Mouse (Mus musculus) layer of hippocampus, adult 2 months (tissue): Measurements from ENCODE around the gene Gm1043. TPM values are rescaled to one million over a fixed set of nuclear protein-coding genes. Genes with fewer than 3 reads are reported as not detected.
A peak's percentile ranks its signal among the peaks of the same experiment; 100 is the strongest.

Experiments used
- DNase-seq, 2 experiments: peaks; one replicate each; pipeline ENCODE4 v3.0.0; 2022; ENCODE audit warnings: low spot score in 2 of 2
- H3K27ac ChIP-seq: fragments of 200-600 bp; 2 replicates; pipeline ENCODE4 v1.8.1; 2022
- H3K4me3 ChIP-seq: fragments of 200-600 bp; 2 replicates; pipeline ENCODE4 v1.8.1; 2022; ENCODE audit warnings: mild to moderate bottlenecking
- CTCF ChIP-seq: fragments of 200-600 bp; conservative IDR thresholded peaks from 2 replicates; pipeline ENCODE4 v1.8.1; 2022; ENCODE audit warnings: antibody characterized with exemption, mild to moderate bottlenecking, moderate library complexity
- total RNA-seq, 2 experiments: library from RNA; stranded (reverse); gene quantifications; 2 replicates each; pipeline ENCODE4 v1.2.3; 2021

Gene Gm1043
- total RNA-seq, 2 experiments from 2014 or later = 31.8 to 33.1 TPM

DNA sequence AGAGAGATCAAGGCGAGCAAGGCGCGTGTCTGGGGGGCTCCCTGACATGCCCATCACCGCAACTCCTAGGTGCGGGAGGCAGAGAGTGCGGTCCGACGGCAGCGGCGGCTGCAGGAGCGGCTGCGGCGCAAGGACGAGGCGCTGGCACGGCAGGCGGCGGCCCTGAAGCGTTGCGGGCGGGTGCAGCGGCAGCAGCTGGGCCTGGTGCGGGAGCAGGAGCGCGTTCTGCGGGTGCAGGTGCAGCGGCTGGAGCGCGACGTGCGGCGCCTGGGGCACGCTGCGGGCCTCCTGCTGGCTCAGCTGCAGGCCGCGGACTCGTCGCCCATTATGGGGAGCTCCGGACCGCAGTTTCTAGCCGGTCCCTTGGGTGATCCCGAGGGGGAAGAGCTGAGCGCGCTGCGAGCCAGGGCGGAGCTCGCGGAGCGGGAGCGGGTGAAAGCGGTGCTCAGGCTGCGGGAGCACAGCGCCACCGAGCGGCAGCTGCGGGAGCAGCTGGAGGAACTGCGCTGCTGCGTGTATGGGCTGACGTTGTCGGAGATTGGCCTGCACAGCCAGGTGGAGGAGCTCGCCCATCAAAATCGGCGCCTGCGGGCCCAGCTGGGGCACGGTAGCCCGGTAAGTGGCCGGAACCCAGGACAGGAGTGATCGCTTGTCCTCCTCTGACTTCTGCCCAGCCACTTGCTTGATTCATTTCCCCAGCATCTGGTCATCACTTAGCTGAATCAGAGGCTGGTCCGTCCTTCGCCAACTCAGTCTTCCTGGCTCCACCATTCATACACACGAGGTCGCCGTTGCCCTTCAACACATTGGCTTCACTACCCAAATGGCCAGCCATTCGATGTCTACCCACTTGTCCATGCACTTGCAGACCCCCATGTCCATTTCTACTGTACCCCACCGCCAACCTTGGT is 78.0 kb downstream of the Gm1043 start:
- H3K4me3 ChIP-seq = peak overlapping the region; percentile 58
- peak; percentile 82 to 86 for DNase-seq
- peak overlapping the region; percentile 89 for H3K27ac ChIP-seq
- TF ChIP-seq CTCF = peak; percentile 93

DNA sequence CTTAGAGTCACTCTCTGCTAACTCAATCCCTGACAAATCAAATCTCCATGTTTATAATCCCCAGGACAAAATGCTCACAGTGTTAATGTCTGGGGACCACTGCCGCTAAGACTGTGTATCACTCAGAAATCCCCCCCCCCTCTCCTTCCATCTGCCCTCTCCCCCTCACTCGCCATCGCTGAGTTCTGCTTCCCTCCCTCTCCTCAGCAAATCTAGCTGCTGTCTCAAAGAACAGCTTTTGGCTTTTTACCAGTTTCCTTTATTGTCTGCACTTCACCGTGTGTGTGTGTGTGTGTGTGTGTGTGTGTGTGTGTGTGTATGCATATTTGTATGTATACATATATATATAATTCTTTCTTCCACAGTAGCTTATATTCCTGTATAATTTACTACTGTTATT is 91.3 kb downstream of the Gm1043 start:
- no peak for DNase-seq
- H3K27ac ChIP-seq = peak overlapping the region; percentile 81

DNA sequence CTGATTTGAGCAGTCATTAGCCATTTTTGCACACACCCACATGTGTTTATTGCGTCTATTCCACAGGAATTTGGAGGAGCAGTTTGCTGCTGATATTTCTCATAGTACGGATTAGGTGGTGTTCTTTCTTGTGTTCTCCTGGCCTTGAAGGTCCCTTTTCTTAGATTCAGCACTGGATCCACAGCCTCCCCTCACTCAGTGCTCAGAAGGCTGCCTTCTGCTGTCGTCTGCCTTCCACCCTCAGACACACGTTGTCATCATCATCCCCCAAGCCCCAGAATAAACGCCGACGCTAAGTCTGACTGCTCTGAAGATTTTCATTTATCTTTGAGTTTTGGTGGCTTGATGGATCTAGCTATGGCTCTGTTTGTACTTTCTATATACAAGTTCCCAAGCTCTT is 91.9 kb downstream of the Gm1043 start:
- no peak for TF ChIP-seq CTCF
- Histone ChIP-seq H3K4me3 (no peak overlapping the region), H3K27ac (peak overlapping the region; percentile 81)
- DNase-seq = peak in 1 of 2 experiments; percentile 66

More for the DNA sequence above, 91.3 kb downstream of the Gm1043 start:
- TF ChIP-seq CTCF = no peak
- no peak overlapping the region for H3K4me3 ChIP-seq

DNA sequence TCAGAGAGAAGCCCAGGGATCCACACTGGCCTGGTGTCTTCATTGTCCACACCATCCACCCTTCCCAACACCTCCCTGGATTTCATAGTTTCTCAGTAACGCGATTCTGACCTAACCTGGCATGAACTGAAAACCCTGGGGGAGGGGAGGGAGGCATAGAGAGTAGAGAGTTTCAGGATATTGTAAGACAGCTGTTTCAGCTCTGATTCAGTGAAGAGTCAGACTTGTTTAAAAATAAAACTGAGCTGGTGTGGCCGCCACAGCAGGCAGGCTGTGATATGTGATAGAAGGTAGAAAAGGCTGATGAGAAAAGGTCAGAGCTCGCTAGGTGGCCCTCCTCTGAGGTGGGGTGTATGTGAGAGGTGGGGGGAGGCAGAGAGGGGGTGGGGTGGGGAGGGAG is 93.6 kb downstream of the Gm1043 start:
- DNase-seq = no peak
- TF ChIP-seq CTCF = no peak
- H3K4me3 ChIP-seq = no peak overlapping the region
- peak overlapping the region; percentile 81 for H3K27ac ChIP-seq

DNA sequence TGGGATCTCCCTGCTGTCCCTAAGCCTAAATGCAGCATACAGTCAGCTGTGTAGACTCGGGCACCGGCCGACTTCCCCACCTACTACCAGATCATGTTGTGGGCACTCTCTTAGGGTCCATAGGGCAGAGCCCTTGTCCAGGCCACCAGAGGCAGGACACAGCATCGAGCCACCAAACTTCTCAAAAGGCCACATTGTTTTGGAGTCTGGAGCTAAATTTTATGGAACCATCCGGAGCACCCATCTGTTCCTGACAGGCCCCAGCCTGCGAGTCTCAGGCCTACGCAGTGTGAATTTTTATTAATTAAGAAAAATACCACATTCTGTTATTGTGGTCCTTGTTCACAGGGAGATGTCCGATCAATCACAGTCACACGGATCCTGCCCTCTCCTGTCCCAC is 94.7 kb downstream of the Gm1043 start:
- H3K4me3 ChIP-seq = no peak overlapping the region
- H3K27ac ChIP-seq = peak overlapping the region; percentile 81

DNA sequence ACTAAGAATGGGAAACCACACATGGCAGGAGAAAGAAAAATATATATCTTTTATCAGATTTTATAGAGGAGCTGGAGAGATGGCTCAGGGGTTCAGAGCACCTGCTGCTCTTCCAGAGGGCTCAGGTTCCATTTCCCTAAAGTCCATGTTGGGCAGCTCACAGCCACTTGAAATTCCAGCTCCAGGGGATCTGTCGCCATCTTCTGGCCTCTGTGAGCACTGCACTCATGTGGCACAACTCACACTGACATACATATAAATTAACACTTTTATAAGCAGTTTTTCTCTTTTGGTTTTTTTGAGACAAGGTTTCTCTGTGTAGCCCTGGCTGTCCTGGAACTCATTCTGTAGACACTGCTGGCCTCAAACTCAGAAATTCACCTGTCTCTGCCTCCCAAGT is 95.5 kb downstream of the Gm1043 start:
- TF ChIP-seq CTCF = peak; percentile 68
- H3K4me3 ChIP-seq = no peak overlapping the region
- no peak for DNase-seq
- peak overlapping the region; percentile 81 for H3K27ac ChIP-seq

More for the DNA sequence above, 94.7 kb downstream of the Gm1043 start:
- DNase-seq = peak; percentile 44 to 57
- no peak for TF ChIP-seq CTCF

DNA sequence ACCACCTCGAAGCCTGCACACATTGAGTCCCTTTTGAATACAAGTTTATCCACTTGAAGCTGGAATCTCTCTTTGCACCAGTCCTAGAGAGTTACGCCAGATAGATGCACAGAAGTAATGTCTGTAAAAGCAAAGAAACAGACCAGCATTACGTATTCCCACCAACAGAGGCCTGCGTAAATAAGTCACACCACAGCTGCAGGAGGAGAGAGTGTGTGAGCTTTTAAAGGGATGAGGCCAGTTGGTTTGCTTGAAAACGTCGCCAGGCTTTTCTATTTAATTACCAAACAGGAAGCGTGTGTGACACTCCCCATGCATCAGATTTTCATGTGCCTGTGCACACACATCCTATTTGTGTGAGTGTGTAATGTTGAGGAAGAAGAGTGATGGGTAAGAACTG is 99.4 kb downstream of the Gm1043 start:
- no peak overlapping the region for H3K27ac ChIP-seq
- DNase-seq = no peak
- TF ChIP-seq CTCF = no peak

DNA sequence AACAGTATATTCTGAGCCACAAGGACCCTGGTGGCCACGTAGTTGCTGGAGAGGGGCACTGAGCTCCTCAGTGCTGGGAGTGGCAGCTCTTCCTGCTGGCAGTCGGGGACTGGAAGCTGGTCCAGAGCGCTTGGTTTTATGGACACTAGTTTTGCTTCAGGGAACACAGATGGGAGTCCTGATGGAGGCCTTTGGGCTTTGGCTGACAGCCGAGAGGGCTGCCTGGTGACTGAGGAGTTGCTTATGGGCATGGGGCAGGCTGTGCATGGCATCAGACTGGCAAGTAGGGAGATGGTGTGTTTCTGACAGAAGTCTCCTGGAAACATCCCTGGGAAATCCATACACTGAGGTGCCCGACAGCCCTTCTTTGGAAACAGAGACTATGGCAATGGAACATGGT is 105.2 kb downstream of the Gm1043 start:
- Histone ChIP-seq H3K4me3 (no peak overlapping the region), H3K27ac (no peak overlapping the region)
- TF ChIP-seq CTCF = no peak
- DNase-seq = no peak

More for the DNA sequence above, 99.4 kb downstream of the Gm1043 start:
- H3K4me3 ChIP-seq = no peak overlapping the region

DNA sequence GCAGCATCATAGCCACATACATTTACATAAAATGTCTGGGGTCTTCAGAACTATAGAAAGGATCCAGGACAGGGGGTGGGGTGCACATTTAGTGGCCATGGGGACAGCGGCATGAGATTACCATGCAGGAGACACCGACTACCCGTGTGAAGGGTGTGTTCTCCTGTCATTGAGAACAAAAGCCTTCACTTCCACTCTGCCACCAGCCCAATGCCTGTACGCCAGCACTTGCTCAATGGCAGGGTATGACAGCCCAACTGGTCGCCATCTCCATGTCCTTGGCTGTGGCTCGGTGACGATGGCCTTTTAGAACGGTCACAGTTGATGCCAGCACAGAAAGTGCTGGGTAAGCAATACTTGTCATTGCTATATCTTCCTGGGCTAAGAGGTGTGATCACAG is 111.0 kb downstream of the Gm1043 start:
- no peak for TF ChIP-seq CTCF
- no peak overlapping the region for H3K4me3 ChIP-seq

DNA sequence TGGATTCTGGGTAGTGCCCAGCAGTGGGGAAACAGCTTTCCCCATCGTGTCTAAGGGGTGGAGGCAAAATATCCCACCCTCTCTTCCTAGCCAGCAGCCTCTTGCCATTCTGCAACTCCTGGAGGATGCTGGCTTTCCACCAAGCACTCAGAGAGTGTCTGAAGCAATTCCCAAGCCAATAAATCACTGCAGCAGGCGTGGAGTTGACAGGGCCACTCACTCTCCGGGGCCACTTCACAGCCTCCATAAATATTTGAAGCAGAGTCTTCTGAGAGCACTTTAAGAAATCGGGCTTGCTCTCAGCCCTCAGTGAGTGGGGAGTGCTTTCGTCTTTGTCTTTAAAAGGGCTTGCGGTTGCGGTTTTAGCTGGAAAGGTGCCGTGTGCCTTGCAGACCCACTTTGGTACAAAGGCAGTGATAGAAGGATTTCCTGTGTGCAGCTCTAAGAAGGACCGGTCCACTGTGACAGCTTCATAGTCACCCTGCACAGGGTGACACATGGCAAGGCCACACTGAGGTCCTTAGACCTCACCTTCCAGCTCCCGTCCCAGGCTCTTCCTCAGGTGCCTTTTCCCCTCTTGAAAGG is 111.6 kb downstream of the Gm1043 start:
- H3K27ac ChIP-seq = no peak overlapping the region
- no peak for TF ChIP-seq CTCF
- H3K4me3 ChIP-seq = no peak overlapping the region
- DNase-seq = no peak

More for the DNA sequence above, 111.0 kb downstream of the Gm1043 start:
- no peak for DNase-seq
- H3K27ac ChIP-seq = no peak overlapping the region

DNA sequence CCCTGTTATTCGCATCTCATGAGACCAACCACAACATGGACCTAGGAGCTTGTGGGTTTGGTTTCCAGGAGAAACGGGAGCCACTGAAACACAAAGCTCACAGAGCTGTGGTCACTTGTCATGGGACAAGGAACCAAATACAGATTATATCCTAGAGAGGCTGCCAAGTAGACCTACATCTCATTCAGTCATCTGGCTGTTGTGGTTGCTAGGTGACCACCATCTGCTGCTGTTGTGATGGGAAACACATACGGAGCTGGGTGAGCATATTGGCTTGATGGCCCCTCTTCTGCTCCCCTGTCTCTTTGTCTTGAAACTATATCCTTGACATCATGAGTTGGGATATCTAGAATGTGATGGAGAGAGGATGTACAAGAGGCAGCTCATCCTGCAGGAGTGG is 112.3 kb downstream of the Gm1043 start:
- TF ChIP-seq CTCF = no peak
- Histone ChIP-seq H3K27ac (0 out of 2 replicates have a peak overlapping the region, but pooled peaks have one; percentile 51), H3K4me3 (no peak overlapping the region)
- DNase-seq = no peak

DNA sequence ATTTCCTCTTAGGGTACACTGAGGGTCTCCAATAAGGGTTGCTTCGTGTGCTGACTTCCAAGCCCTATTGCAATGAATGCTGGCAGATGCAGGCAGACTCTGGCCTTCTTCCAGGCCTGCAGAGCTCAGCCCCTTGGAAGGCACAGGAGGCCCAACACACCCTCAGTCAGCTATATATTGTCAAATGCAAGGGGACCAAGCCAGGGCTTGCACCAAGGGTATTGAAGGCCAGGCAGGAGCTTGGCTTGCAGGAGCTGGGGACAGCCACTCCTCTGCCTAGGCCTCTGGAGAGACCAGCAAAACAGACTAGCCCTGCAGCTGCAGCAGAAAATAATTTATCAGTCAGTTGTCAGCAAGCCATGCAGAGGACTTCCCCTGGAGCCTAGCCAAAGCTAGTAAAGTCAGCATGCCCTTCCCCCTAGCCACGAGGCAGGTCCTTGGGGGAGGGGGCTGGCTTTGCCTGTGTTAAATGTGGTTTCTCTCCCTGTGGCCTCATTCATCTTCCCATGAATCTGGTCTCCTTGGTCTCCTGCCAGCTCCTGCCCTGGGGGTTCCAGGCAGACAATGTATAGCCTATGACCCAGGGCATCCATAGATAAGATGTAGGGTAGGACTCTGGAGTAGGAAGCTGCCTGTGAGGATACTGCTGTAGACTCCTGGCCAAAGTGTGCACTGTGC is 113.0 kb downstream of the Gm1043 start:
- TF ChIP-seq CTCF = no peak
- peak overlapping the region; percentile 51; the same call in 1 of the 2 replicates for H3K27ac ChIP-seq
- no peak overlapping the region for H3K4me3 ChIP-seq
- no peak for DNase-seq

DNA sequence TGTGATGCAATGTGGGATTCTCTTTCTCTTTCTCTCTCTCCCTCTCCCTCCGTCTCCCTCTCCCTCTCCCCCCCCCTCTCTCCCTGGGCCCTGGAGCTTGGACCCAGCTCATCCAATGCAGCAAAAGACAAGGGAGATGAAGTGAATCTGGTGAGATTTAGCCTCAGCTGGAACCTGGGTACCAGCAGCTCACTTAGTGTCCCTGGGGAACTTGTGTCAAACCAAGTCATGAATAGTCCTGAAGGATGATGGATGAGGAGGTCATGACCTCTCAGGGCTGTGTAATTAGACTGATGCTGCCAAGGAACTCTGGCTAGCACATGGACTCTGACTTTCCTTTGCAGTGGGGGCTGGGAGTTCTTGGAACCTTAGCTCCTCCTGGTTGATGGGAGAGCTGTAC is 117.1 kb downstream of the Gm1043 start:
- H3K27ac ChIP-seq = no peak overlapping the region
- H3K4me3 ChIP-seq = no peak overlapping the region
- TF ChIP-seq CTCF = no peak
- no peak for DNase-seq
